Mouse (Mus musculus) spleen, postnatal 14 days (tissue): ENCODE results near the gene Ptbp3.
A peak's percentile ranks its signal among the peaks of the same experiment; 100 is the strongest.

Source experiments
- DNase-seq, 2 experiments: peaks; one replicate each; pipeline ENCODE4 v3.0.0; 2021 to 2022; ENCODE audit warnings: low spot score in 2 of 2

The Ptbp3 gene

DNA sequence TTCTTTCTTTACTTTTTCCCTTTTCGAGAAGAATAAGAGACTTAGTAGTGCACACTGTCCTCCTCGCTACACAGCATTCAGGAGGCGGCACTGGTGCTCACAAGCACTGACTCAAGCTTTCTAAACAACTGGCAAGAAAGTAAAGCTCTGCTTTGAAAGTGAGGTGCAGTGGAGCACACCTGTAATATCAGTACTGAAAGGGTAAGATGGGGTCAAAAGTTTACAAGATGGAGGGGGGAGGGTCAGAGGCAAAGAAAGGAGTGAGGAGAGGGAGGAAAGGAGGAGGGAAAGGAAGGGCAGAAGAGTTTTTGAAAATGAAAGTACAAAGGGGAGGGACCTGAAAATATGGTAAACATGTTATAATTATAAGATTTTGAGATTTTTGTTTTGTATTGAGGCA, 43.7 kb downstream of the Ptbp3 start:
- no peak for DNase-seq

DNA sequence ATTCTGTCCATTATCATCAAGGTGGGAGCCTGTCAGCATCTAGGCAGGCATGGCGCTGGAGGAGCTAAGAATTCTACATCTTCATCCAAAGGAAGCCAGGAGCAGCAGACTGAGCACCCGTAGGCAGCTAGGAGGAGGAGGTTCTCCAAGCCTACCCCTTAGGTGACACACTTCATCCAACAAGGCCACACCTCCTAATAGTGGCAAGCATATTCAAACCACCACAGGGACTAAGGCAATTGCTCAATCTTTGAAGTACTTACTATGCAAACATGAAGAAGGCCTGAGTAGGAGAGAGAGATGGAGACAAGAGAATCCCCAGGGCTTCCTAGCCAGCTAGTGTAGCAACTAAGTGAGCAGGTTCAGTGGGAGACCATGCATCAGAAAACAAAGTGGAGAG, 58.1 kb downstream of the Ptbp3 start:
- no peak for DNase-seq

DNA sequence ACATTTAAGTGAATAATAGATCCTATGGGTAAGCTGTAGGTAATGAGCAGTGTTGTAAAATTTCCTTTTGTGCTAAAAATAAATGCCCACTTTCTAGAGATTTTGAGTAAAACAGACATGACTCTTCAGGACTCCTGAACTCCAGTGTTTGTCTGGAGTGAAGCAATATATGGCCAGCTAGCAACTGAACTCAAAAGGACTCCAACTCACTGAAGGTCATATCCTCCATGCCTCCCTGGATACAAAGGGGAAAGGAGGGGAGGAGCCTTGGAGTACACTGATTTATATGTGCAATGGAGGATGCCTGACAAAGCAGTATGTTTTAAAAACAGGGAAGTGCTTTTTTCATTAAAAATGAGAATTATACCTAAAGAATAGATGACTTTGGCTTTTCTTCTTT, 77.9 kb downstream of the Ptbp3 start:
- no peak for DNase-seq

DNA sequence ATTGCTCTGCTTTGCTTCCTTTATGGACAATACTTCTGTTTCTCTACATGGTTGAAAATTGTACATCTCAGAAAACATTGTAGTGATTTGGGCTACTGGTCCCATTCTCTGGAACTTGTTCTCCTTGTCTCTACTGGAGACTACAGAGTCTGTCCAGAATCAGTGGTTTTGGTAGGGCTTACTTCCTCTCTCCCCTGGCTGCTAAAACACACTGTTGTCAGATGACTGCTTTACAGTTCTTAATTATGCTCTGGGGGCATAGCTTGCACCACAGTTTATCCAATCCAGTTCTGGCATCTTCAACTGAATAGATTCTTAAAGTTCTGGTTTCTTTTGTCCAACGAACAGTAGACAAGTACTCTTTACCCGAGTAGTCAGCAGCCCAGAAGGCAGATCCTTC, 83.7 kb downstream of the Ptbp3 start:
- DNase-seq, result no peak

GRCm38 (mm10) chr4:59464661-59465060, 84.5 kb downstream of the Ptbp3 start:
- DNase-seq, result no peak

DNA sequence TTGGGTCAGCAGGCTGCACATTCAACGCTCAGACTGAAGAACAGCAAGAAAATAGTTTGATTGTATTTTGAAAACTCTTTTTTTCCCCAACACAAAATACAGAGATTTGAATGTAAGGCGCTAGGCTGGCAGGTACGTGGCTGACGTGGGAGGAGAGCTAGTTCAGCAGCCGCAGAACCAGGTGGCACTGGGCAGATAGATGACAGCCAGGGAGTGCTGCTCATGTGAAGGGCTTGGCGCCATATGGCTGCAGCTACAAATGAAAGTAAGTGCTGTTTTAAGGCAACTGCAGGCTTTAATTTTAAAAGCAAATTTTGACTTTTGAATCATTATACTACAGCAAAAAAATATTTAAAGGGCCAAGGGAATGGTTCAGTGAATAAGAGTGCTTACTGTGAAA, 86.7 kb downstream of the Ptbp3 start:
- no peak for DNase-seq

GRCm38 (mm10) chr4:59461116-59461727, 87.9 kb downstream of the Ptbp3 start:
- no peak for DNase-seq

DNA sequence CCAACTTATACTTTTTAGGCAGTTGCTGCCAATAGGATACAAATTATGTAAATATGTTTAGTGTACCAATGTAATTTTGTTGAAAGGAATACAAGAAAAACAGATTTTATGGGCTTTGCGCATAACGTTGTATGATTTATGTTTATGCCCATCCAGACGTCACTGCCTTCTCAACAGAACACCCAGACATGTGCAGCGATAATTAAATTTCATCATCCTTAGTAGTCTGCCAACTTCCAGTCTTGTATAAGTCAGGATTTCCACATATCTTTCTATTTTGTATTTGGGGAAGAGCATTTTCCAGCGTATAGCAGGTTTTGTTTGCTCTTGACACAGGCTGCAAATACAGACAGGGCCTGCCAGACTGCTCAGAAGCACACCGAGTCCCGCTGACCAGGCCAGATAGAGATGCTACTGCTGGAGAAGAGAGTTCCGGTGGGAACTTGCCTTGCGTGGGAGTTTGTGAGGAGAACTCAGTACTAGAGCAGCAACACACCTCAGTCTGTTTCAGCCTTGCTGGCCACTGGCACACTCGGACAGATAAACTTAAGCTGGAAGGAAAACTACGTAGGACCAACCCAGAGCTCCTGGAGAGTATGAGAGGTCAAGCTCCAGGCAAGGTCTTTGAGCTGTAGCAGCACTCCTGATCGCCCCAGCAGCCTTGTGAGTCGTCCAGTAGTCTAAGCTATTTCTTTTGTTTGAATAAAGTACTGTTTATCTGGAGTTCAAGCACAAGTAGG, 89.8 kb downstream of the Ptbp3 start:
- no peak for DNase-seq

DNA sequence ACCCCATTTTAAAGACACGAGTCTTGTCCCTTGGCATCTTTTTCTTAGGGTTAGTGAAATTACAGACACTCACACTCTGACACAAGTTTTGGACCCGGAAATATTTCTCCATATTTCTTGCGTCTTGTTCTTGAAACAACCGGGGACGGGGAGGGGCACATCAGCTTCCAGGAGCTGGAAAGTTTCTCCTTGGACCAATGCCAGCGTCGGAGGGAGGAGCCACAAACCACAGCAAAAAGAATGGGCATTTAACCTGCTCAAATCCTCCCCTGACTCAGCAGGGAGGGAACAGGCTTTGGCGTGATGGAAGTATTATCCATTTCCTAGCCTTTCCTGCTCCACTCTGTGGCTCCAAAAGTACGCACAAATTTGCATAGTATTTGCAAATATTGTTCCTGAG, 91.2 kb downstream of the Ptbp3 start:
- DNase-seq, result no peak

GRCm38 (mm10) chr4:59457091-59457490, 92.1 kb downstream of the Ptbp3 start:
- no peak for DNase-seq

DNA sequence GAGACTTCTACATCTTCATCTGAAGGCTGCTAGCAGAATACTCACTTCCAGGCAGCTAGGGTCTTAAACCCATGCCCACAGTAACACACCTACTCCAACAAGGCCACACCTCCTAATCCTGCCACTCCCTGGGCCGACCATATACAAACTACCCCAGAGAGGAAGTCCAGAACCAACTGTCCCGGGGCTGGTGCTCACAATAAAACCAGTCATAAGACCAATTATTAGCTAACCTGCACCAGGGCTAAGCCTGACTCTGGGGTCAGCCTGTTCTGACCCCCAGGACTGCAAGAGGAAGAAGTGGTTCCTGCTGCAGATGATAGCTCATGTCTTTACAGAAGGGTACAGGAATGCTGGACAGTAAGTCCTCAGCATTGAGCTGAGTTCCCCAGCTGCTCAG, 93.7 kb downstream of the Ptbp3 start:
- DNase-seq, result no peak

DNA sequence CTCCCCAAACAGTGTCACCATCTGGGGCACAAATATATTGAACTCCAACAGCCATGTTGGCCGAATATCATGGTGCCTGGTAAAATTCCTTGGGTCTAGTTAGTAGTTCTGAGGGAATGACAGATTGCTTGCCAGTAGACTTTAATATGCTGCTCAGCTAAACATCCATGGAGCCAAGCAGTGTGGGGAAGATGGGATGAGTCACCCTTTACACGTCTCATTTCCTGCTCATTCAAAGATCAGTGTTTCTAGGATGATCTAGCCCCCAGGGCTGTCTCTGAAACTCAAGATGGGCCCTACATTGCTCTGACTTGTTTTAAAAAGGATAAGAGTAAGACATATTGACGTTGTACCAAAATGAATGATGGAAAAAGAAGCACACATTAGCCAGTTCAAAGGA, 95.1 kb downstream of the Ptbp3 start:
- DNase-seq, result no peak

GRCm38 (mm10) chr4:59452503-59452933, 96.6 kb downstream of the Ptbp3 start:
- no peak for DNase-seq

GRCm38 (mm10) chr4:59450906-59451305, 98.3 kb downstream of the Ptbp3 start:
- DNase-seq, result no peak

- no peak for DNase-seq
Measured at GRCm38 (mm10) chr4:59450234-59450854, 98.8 kb downstream of the Ptbp3 start.

GRCm38 (mm10) chr4:59447296-59447695, 101.9 kb downstream of the Ptbp3 start:
- no peak for DNase-seq

- DNase-seq, result peak in 1 of 2 experiments; percentile 30
Measured at GRCm38 (mm10) chr4:59445516-59445915, 103.6 kb downstream of the Ptbp3 start.

DNA sequence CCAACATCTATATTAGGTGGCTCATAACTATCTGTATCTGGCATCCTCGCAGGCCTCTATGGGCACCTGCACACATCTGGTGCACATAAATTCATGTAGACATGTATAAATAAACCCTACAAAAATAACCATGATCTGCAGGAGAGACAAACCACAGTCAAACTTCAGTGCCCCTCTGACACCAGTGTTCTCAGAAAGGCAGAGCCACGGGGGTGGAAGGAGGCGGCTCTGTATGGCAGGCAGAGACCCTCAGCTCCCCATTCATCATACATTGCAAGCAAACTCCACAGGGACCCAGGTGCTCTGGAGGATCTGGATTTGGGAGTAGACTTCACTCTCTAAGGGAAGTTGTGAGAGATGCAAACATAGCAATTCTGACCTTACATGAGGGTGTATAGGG, 104.2 kb downstream of the Ptbp3 start:
- DNase-seq, result no peak

- peak in 1 of 2 experiments; percentile 52 for DNase-seq
Measured at GRCm38 (mm10) chr4:59444085-59444484, 105.1 kb downstream of the Ptbp3 start.

DNA sequence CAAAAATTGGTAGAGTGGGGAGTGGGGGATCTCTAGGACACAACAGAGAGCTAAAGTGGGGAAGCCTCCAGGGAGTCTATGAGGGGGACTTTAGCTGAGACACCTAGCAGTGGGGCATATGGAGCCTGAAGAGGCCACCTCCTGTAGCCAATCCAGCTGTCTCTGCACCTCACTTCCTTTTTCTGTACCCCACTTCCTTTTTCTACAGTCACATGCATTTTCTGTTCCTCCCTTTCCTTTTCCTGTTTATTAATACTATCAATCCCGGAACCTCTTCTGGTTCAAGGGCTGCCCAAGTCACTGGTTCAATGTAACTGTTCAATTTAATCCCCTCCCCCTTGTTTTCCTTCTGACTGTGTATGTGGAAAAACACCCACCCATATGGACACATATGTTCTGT, 107.9 kb downstream of the Ptbp3 start:
- DNase-seq, result peak in 1 of 2 experiments; percentile 17

DNA sequence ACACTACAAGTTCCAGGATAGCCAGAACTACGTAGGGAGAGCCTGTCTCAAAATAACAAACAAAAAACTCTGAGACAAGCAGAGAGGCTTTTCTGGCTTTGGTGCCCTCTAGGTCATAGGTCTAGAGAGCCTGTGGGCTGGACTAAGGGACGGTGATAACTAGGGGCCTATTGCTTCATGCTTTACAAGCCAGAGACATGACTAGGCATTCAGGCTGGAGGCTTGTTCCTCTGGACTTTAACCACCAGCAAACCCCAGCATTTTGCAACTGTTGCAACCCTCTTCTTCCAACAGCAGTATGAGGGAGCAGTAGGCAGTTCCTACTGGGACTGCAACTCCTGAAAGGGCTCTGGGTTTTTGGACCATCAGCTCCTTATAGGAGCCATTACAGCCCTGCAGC, 109.2 kb downstream of the Ptbp3 start:
- peak in 1 of 2 experiments; percentile 23 for DNase-seq

GRCm38 (mm10) chr4:59439041-59439440, 110.1 kb downstream of the Ptbp3 start:
- DNase-seq, result peak in 1 of 2 experiments; percentile 21
